Mouse (Mus musculus) spleen, postnatal 36 days (tissue): ENCODE measurements around the gene Has1.

ENCODE experiments used
- DNase-seq, 2 experiments: peaks; one replicate each; pipeline ENCODE4 v3.0.0; 2022; ENCODE audit warnings: low spot score in 2 of 2, mixed read lengths in 1 of 2

Gene Has1

DNA sequence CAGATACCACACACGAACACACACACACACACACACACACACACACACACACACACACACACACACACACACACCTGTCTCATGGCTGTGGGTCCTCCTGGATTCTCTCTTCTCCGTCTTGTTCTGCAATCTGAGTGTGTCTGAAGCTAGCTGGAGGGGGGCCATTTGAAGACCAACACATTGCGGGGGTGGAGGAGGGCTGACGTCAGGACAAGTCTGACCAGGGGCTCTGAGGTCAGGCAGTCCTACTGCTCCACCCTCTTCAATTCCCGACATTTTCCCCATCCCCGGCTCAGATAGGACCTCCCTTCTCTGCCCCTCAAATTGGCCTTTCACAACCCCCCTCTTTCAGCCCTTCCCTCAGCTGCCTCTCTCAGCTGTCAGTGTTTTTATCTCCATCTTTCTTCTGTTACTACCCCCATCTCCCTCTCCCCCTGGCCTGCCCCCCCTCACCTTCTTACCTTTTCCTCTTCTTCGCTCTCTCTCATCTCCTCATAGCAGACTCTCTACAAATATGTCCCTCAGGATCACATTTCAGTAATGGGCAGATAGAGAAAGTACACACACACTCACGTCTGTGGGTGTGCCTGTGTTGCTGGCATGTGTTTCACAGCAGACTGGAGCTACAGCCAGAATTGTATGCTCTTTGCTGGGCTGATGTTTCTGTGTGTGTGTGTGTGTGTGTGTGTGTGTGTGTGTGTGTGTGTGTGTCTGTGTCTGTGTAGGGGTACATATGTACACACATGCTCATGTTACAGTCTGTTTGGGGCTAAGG lies at the start of gene Has1:
Has1 (minus strand) TSS at position 142 of the 775 bp plus-strand sequence.
- no peak for DNase-seq

DNA sequence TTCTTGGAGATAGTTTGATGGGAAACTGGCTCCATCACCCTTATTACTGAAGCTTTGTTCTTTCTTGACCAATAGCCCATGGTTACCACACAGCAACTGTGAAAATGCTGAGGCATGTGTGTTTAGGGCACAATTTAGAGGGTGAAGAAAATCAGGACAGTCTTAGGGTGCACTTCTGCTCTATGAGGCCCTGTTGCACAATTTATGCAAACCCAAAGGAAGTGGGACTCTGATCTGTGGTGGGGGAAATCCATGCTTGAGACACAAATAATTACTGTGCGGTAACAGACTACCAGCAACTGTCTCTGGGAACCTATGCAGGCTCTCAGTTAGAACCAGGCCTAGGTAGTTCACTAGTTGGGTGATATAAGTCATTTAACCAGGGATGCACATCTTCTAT lies 45.8 kb upstream of the Has1 start:
- peak; percentile 42 to 58 for DNase-seq

- no peak for DNase-seq
These were observed 44.3 kb upstream of the Has1 start for GRCm38 (mm10) chr17:17899268-17899667.

DNA sequence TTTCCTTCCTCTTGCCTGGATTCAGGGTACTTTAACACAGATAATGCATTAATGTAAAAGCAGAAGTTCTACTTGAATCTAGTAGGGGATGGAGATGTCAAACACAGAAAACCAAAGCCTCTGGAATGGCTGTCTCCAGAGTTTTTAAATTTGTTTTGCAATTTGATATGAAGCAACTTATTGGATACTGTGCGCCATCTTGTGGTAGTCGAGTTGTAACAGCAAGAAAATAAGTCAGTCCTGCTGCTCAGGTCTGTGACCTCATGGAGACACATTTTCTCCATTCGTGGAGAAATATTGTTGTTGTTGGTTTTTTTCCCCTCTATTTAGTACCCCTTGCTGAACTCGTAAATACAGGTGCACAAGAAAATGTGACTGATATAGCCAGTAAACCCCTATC lies 41.0 kb upstream of the Has1 start:
- DNase-seq, result peak in 1 of 2 experiments; percentile 20

- DNase-seq, result no peak
These were observed 34.9 kb upstream of the Has1 start for GRCm38 (mm10) chr17:17889732-17890425.

DNA sequence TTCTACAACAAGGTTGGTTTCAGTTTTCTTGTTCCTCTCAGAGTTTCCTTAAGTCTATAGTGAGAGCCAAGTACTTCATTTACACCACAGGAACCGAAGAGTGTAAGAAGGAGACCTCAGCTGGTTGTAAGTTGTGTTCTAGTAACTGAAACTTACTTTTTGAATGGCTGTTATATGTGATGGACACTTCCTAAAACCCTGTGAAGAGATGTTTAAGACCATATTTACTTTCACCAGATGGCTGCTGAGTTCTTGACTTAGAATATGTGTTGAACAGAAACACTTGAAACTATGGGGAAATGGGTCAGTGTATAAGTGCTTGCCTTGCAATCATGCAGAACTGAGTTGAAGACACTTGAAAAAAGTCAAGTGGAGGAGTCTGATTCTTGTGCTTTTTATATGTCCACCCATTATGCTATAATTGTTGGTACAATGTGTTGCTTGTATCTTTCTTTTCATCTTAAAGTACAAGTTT lies 32.8 kb upstream of the Has1 start, which contains the start of the genes Fpr2 and Fpr3:
Fpr2 (plus strand) TSS at position 51 of the 475 bp plus-strand sequence.
Fpr3 (plus strand) TSS at position 79 of the 475 bp plus-strand sequence.
- DNase-seq, result no peak

DNA sequence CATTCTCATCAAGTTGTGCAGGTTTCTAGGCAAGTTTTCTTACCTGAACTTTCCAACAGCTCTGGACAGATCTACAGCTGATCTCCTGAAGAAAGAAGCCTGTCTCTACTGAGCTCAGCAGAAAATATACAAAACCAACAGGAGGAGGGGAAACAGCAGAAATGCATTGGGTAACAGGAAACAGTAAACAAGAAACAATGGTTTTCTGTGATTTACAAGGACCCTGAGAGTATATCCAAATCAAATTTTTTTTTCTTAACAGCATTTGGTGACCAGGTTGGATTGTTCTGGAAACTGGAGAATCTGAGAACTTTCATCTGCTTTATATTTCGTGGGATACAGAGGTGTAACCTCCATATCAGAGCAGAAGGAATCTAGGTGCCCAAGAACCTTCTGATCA lies 28.8 kb upstream of the Has1 start, which contains the start of gene Fpr1:
Fpr1 (minus strand) TSS at position 101 of the 400 bp plus-strand sequence.
- DNase-seq, result no peak

DNA sequence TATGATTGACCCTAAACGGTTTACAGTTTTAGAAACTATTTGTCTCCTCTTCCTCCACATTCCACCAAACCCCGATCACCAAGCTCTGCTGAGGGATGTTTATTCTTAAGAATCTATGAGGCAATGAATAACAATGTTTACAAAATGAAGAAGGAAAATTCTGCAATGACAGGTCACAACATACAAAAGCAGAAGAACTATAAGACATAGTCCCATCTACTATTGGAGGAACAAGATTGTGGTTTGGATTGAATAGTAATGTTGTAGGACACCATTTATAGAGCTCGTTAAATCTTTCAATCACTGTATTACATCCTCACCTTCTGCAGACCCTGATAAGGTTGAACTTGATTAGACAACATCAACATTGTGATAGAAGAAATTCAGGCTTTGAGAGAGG lies 27.7 kb upstream of the Has1 start:
- no peak for DNase-seq

GRCm38 (mm10) chr17:17879347-17879746 lies 24.3 kb upstream of the Has1 start:
- no peak for DNase-seq

GRCm38 (mm10) chr17:17871697-17872096 lies 16.7 kb upstream of the Has1 start:
- peak in 1 of 2 experiments; percentile 9 for DNase-seq

- DNase-seq, result no peak
These were observed 16.0 kb upstream of the Has1 start for GRCm38 (mm10) chr17:17870892-17871550.

GRCm38 (mm10) chr17:17866801-17867469 lies 11.9 kb upstream of the Has1 start:
- no peak for DNase-seq

DNA sequence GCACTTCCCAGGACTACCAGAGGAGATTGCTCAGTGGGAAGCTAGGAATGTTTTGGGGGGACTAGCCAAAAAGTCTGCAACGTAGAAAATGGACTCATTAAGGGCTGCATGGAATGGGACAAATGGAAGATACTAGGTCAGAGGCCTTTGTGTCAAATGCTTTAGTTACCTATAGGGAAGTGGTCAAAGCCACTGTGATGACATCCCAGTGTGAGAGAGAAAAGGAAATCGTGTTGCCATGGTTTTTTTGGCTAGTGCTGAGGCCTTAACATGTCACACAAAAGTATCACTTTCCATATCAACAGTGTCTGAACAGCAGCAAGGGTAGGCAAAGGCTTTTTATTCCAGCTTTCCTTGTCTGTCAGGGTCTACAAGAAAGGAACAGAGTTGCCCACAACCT lies 10.2 kb upstream of the Has1 start:
- peak in 1 of 2 experiments; percentile 24 for DNase-seq

DNA sequence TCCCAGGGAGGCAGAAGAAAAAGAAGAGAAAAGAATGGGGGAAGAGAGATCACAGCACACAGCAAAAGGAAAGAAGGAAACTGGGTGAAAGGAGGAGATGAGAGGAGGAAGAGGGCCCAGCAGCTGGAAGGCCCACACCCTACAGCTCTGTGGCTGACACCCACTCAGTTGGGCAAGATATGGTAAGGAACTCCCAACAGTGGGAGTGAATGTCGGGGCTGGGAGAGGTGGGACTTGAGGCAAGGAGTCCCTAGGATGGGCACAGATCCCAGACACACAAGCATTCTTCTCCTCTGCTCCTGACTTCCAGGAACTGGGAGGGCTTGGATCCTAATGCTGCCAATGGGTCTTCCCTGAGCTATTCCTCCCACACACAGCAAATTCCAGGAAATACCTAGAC lies 7.4 kb upstream of the Has1 start:
- DNase-seq, result no peak

GRCm38 (mm10) chr17:17860110-17860509 lies 5.1 kb upstream of the Has1 start:
- DNase-seq, result no peak

- no peak for DNase-seq
These were observed 2.4 kb upstream of the Has1 start for GRCm38 (mm10) chr17:17857446-17857845.

DNA sequence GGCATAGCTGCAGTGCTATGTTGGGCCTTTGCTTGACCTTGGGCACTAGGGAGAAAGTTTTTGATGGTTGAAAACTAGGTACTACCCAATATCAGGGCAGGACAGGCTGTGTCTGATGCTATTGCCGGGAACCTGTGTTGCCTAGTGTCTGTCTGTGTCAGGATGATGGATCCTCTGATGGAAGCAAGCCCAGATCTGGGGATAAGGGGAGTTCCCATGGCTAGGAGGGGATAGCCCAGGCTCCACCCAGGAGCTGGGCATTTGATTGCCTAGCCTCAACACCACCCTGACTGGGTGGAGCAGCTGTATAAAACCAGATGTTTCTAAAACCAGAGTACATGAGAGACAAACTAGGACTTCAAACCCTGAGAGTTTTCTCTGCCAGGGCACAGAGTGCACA lies 1.6 kb upstream of the Has1 start:
- no peak for DNase-seq

GRCm38 (mm10) chr17:17849906-17850712 lies 4.9 kb downstream of the Has1 start:
- no peak for DNase-seq

DNA sequence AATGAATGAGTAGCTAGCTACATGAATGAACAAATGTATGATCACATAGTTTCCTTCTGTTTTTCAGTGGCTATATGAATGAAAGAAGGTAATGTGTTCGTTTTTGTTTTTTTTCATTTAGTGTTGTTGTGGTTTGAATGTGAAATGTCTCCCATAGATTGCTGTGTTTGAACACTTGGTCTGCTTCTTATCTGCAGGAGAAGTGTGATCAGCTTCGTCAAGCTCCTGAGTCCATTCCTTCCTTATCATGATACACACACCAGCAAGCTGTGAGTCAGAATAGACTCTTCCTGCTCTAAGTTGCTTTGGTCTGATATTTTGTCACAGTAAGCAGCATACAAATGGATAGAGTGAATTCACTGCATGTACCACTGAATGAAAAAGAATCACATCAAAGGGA lies 6.0 kb downstream of the Has1 start:
- DNase-seq, result no peak

DNA sequence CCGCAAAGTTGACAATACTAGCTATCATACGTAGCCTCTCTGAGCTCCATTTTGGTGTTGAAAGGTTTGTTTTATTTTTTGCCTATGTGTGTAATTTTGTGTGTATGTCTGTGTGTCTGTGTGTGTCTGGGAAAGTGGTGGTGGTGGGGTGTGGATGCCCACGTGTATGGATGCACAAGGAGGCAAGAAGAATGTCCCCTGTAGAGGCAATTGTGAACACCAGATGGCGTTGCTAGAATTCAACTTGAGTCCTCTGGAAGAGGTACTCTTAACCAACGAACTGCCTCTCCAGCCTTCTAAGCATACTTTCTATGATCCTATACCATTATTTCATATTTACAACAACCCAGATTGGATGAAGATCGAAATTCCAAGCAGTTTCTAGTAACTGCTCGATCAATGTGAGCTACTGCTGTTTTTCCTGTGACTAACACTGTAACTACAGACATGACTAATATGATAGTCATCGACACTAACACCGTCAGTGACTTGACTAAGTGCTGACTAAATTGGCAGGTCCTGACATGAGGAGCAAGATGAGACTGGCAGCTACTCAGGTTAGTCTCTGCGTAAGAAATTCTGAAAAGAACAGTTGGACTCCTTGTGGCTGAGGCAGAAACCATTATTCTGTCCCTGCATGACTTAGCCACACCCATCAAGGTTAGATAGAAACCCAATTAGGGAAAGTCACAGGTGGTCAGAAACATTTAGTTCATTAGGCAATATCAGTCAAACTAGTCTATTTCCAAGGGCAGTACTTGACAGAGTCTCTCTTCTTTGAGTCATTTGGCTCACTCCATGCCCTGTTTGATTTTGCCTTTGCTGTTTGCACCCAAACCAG lies 9.6 kb downstream of the Has1 start:
- no peak for DNase-seq
